Mouse (Mus musculus): ENCODE results near the gene Flii. TPM values are rescaled to one million over a fixed set of nuclear protein-coding genes. Genes with fewer than 3 reads are reported as not detected.

The Flii gene
- total and polyA plus RNA-seq, 3 experiments = 55.1 to 162 (median 139) TPM

GRCm38 (mm10) chr11:60737450-60737849 lies 10.4 kb upstream of the Flii start:
- DNase-seq (ENCODE audit: low spot score) = no peak
- Histone ChIP-seq H3K4me1 (ENCODE audit: insufficient read depth, low read depth, low read length) (peaks cover 4% of the 10 kb centered on the region; the same call in 1 of the 2 replicates), H3K9me3 (replicated peaks) (0 out of 2 replicates have a peak, but pooled peaks cover 5% of the 10 kb centered on the region), H3K27me3 (ENCODE audit: insufficient read depth, low read length) (no peaks in the 10 kb centered on the region), H3K36me3 (replicated peaks) (peaks cover 84% of the 10 kb centered on the region), H3K4me3 (ENCODE audit: low read depth, low read length) (no peak overlapping the region)
- TF ChIP-seq GATA2 (IDR thresholded peaks at IDR 0.05; ENCODE audit: borderline replicate concordance, low read depth, low read length) (no peak), TAL1 (conservative IDR thresholded peaks at IDR 0.05; ENCODE audit: low read depth, low read length) (no peak), POLR2AphosphoS5 (IDR thresholded peaks at IDR 0.05; ENCODE audit: insufficient replicate concordance, low read depth, low read length) (no peak), GATA1 (IDR thresholded peaks at IDR 0.05; ENCODE audit: borderline replicate concordance, low read length) (no peak), CTCF (IDR thresholded peaks at IDR 0.05; ENCODE audit: low read depth, low read length) (no peak)
- no peak for ATAC-seq (ENCODE audit: extremely low read depth, insufficient number of reproducible peaks, low FRiP score, poor library complexity, severe bottlenecking)

- no peak for ATAC-seq (ENCODE audit: extremely low read depth, insufficient number of reproducible peaks, low FRiP score, poor library complexity, severe bottlenecking)
- H3K4me3 ChIP-seq (ENCODE audit: low read depth, low read length) = no peak overlapping the region
- TF ChIP-seq GATA1 (IDR thresholded peaks at IDR 0.05; ENCODE audit: borderline replicate concordance, low read length) = no peak
- no peaks in the 10 kb centered on the region for H3K27me3 ChIP-seq (ENCODE audit: insufficient read depth, low read length)
- H3K36me3 ChIP-seq (replicated peaks) = peaks cover 84% of the 10 kb centered on the region
- H3K4me1 ChIP-seq (ENCODE audit: insufficient read depth, low read depth, low read length) = peaks cover 10% of the 10 kb centered on the region
- H3K9me3 ChIP-seq (replicated peaks) = 0 out of 2 replicates have a peak, but pooled peaks cover 5% of the 10 kb centered on the region
- DNase-seq (ENCODE audit: low spot score) = no peak
These were observed 9.4 kb upstream of the Flii start for GRCm38 (mm10) chr11:60736491-60736890.

- ATAC-seq (ENCODE audit: extremely low read depth, insufficient number of reproducible peaks, low FRiP score, poor library complexity, severe bottlenecking) (no peak), DNase-seq (ENCODE audit: low spot score) (no peak)
- Histone ChIP-seq H3K36me3 (replicated peaks) (peaks cover 84% of the 10 kb centered on the region), H3K4me1 (ENCODE audit: insufficient read depth, low read depth, low read length) (peaks cover 20% of the 10 kb centered on the region), H3K27me3 (ENCODE audit: insufficient read depth, low read length) (no peaks in the 10 kb centered on the region), H3K9me3 (replicated peaks) (0 out of 2 replicates have a peak, but pooled peaks cover 5% of the 10 kb centered on the region), H3K4me3 (ENCODE audit: low read depth, low read length) (no peak overlapping the region)
- no peak for TF ChIP-seq GATA1 (IDR thresholded peaks at IDR 0.05; ENCODE audit: borderline replicate concordance, low read length)
- TF ChIP-seq POLR2AphosphoS5 (IDR thresholded peaks at IDR 0.05; ENCODE audit: insufficient replicate concordance, low read depth, low read length) = no peak
- no peak for TF ChIP-seq CTCF (IDR thresholded peaks at IDR 0.05; ENCODE audit: low read depth, low read length)
- TF ChIP-seq TAL1 (conservative IDR thresholded peaks at IDR 0.05; ENCODE audit: low read depth, low read length) = no peak
- no peak for TF ChIP-seq GATA2 (IDR thresholded peaks at IDR 0.05; ENCODE audit: borderline replicate concordance, low read depth, low read length)
These were observed 8.1 kb upstream of the Flii start for GRCm38 (mm10) chr11:60735191-60735590.

GRCm38 (mm10) chr11:60734206-60734605 lies 7.1 kb upstream of the Flii start:
- TF ChIP-seq TAL1 (conservative IDR thresholded peaks at IDR 0.05; ENCODE audit: low read depth, low read length) (no peak), GATA1 (IDR thresholded peaks at IDR 0.05; ENCODE audit: borderline replicate concordance, low read length) (no peak), POLR2AphosphoS5 (IDR thresholded peaks at IDR 0.05; ENCODE audit: insufficient replicate concordance, low read depth, low read length) (no peak), CTCF (IDR thresholded peaks at IDR 0.05; ENCODE audit: low read depth, low read length) (no peak), GATA2 (IDR thresholded peaks at IDR 0.05; ENCODE audit: borderline replicate concordance, low read depth, low read length) (no peak)
- Histone ChIP-seq H3K9me3 (replicated peaks) (0 out of 2 replicates have a peak, but pooled peaks cover 5% of the 10 kb centered on the region), H3K4me3 (ENCODE audit: low read depth, low read length) (no peak overlapping the region), H3K27me3 (ENCODE audit: insufficient read depth, low read length) (no peaks in the 10 kb centered on the region), H3K4me1 (ENCODE audit: insufficient read depth, low read depth, low read length) (peaks cover 29% of the 10 kb centered on the region), H3K36me3 (replicated peaks) (peaks cover 78% of the 10 kb centered on the region)
- no peak for DNase-seq (ENCODE audit: low spot score)
- ATAC-seq (ENCODE audit: extremely low read depth, insufficient number of reproducible peaks, low FRiP score, poor library complexity, severe bottlenecking) = no peak

- DNase-seq (ENCODE audit: low spot score) (no peak), ATAC-seq (ENCODE audit: extremely low read depth, insufficient number of reproducible peaks, low FRiP score, poor library complexity, severe bottlenecking) (no peak)
- Histone ChIP-seq H3K27me3 (ENCODE audit: insufficient read depth, low read length) (no peaks in the 10 kb centered on the region), H3K4me1 (ENCODE audit: insufficient read depth, low read depth, low read length) (peaks cover 53% of the 10 kb centered on the region), H3K4me3 (ENCODE audit: low read depth, low read length) (no peak overlapping the region), H3K9me3 (replicated peaks) (no peaks in the 10 kb centered on the region), H3K36me3 (replicated peaks) (peaks cover 58% of the 10 kb centered on the region)
- no peak for TF ChIP-seq GATA2 (IDR thresholded peaks at IDR 0.05; ENCODE audit: borderline replicate concordance, low read depth, low read length)
- no peak for TF ChIP-seq CTCF (IDR thresholded peaks at IDR 0.05; ENCODE audit: low read depth, low read length)
- TF ChIP-seq POLR2AphosphoS5 (IDR thresholded peaks at IDR 0.05; ENCODE audit: insufficient replicate concordance, low read depth, low read length) = no peak
- no peak for TF ChIP-seq TAL1 (conservative IDR thresholded peaks at IDR 0.05; ENCODE audit: low read depth, low read length)
- no peak for TF ChIP-seq GATA1 (IDR thresholded peaks at IDR 0.05; ENCODE audit: borderline replicate concordance, low read length)
These were observed 4.2 kb upstream of the Flii start for GRCm38 (mm10) chr11:60731251-60731650.

- no peaks in the 10 kb centered on the region for H3K27me3 ChIP-seq (ENCODE audit: insufficient read depth, low read length)
- ATAC-seq (ENCODE audit: extremely low read depth, insufficient number of reproducible peaks, low FRiP score, poor library complexity, severe bottlenecking) (no peak), DNase-seq (ENCODE audit: low spot score) (no peak)
- peaks cover 61% of the 10 kb centered on the region for H3K4me1 ChIP-seq (ENCODE audit: insufficient read depth, low read depth, low read length)
- TF ChIP-seq CTCF (IDR thresholded peaks at IDR 0.05; ENCODE audit: low read depth, low read length) = no peak
- no peak for TF ChIP-seq GATA1 (IDR thresholded peaks at IDR 0.05; ENCODE audit: borderline replicate concordance, low read length)
- no peak for TF ChIP-seq TAL1 (conservative IDR thresholded peaks at IDR 0.05; ENCODE audit: low read depth, low read length)
- TF ChIP-seq POLR2AphosphoS5 (IDR thresholded peaks at IDR 0.05; ENCODE audit: insufficient replicate concordance, low read depth, low read length) = no peak
- TF ChIP-seq GATA2 (IDR thresholded peaks at IDR 0.05; ENCODE audit: borderline replicate concordance, low read depth, low read length) = no peak
- H3K9me3 ChIP-seq (replicated peaks) = no peaks in the 10 kb centered on the region
- H3K36me3 ChIP-seq (replicated peaks) = peaks cover 57% of the 10 kb centered on the region
- H3K4me3 ChIP-seq (ENCODE audit: low read depth, low read length) = no peak overlapping the region
These were observed 3.1 kb upstream of the Flii start for GRCm38 (mm10) chr11:60730169-60730568.

Measured in G1E (cell line).